9 mouse cellular contexts compared by ENCODE assay signal in the genomic region with DNA sequence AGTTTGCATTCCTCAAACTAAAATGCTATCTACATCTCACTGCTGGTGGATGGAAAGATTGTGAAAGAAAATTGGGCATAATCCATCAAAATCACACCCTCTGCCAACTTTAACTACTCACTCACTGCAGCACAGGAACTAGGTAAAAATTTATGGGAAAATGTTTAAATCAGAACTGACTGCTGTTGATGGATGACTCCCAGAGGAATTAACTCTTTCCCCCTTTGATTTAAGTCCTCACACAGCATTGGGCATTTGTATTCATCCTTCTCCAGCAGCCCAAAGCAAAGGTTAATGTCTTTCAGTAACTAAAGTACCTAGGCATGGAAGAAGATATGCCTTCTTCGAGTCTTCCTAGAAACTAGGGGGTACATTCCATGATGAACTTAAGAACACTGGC.
"Had no signal": no experiment of that assay in that cellular context is flagged by ENCODE, and none has a peak within 500 bp of the region (broad histone marks: within the 10 kb centered on the region; RNA-seq: fewer than 3 reads in every experiment).

No protein-coding gene starts in this region.

- DNase-seq: kidney, adult 9 months; kidney, postnatal 36 days; layer of hippocampus, adult 9-11 months; layer of hippocampus, postnatal 36 days; left cerebral cortex, postnatal 4 days; lung, postnatal 14 days; right cerebral cortex, adult 18-20 months; right cerebral cortex, postnatal 25 days; thymus, postnatal 4 days had no signal
